Mouse (Mus musculus) thymus, adult 2 months (tissue): ENCODE measurements around the gene Serinc3.

Experiments
- CTCF ChIP-seq: fragments of 200-500 bp; IDR thresholded peaks from 2 replicates; pipeline ENCODE4 v1.5.1; 2012; ENCODE audit warnings: mild to moderate bottlenecking, control low read depth, low read length, moderate library complexity, borderline replicate concordance; ENCODE audit not compliant: control insufficient read depth, poor library complexity, insufficient read depth; ENCODE audit errors: extremely low read depth
- POLR2A ChIP-seq: fragments of 200-500 bp; IDR thresholded peaks from 2 replicates; pipeline ENCODE4 v1.6.1; 2012; ENCODE audit warnings: mild to moderate bottlenecking, low read length, control low read depth, moderate library complexity; ENCODE audit not compliant: control insufficient read depth, poor library complexity, insufficient read depth; ENCODE audit errors: extremely low read depth

DNA sequence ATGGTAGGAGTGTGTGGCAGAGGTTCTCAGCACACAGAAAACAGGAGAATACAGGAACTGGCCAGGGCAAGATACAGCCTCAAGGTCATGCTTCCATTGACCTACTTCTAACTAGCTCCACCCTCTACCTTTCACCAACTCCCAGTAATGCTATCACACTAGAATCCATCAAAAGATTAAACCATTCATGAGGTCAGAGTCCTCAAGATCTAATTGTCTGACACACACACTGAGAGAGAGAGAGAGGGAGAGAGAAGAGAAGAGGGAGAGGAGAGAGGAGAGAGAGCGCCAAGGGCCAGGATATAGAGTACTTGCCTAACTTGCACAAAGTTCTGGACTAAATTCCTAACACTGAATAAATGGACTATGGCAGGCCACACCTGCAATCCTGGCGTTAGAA lies 37.4 kb upstream of the Serinc3 start:
- TF ChIP-seq CTCF (no peak), POLR2A (no peak)
